Mouse (Mus musculus) heart, embryonic 12.5 days (tissue): ENCODE results near the gene Zfp592. TPM values are rescaled to one million over a fixed set of nuclear protein-coding genes. Genes with fewer than 3 reads are reported as not detected.

Experiments
- ATAC-seq: fragments of 200-750 bp; cut with Nextera tagmentation; 2 replicates; pipeline ENCODE4 v1.8.0; 2017; ENCODE audit warnings: moderate TSS enrichment, moderate library complexity; ENCODE audit not compliant: insufficient number of reproducible peaks, low FRiP score
- H3K27ac ChIP-seq: fragments of 300-500 bp; sonication (generic); 2 replicates; pipeline ENCODE4 v1.5.1; 2016; ENCODE audit warnings: mild to moderate bottlenecking, moderate library complexity; ENCODE audit not compliant: poor library complexity, severe bottlenecking
- H3K27me3 ChIP-seq: fragments of 300-500 bp; sonication (generic); replicated peaks from 2 replicates; pipeline ENCODE4 v1.6.1; 2016; ENCODE audit warnings: mild to moderate bottlenecking, moderate library complexity
- H3K36me3 ChIP-seq: fragments of 300-500 bp; sonication (generic); 2 replicates; pipeline ENCODE4 v1.6.1; 2016; ENCODE audit warnings: mild to moderate bottlenecking, moderate library complexity
- H3K4me1 ChIP-seq: fragments of 300-500 bp; sonication (generic); replicated peaks from 2 replicates; pipeline ENCODE4 v1.6.1; 2016; ENCODE audit warnings: mild to moderate bottlenecking
- H3K4me2 ChIP-seq: fragments of 300-500 bp; sonication (generic); 2 replicates; pipeline ENCODE4 v1.6.1; 2016; ENCODE audit warnings: mild to moderate bottlenecking, moderate library complexity
- H3K4me3 ChIP-seq: fragments of 300-500 bp; sonication (generic); 2 replicates; pipeline ENCODE4 v1.5.1; 2016; ENCODE audit warnings: mild to moderate bottlenecking
- H3K9ac ChIP-seq: fragments of 300-500 bp; sonication (generic); 2 replicates; pipeline ENCODE4 v1.6.1; 2016; ENCODE audit warnings: mild to moderate bottlenecking, moderate library complexity
- H3K9me3 ChIP-seq: fragments of 300-500 bp; sonication (generic); replicated peaks from 2 replicates; pipeline ENCODE4 v1.6.1; 2016; ENCODE audit warnings: mild to moderate bottlenecking, moderate library complexity
- WGBS: fragments of 180-500 bp; shearing (Covaris S2); methylation state at CpG from one replicate; pipeline ENCODE4 v1.1.7; 2016; 5-methylcytosine and 5-hydroxymethylcytosine counted together
- polyA plus RNA-seq: library from polyadenylated mRNA; unstranded; fragments of >200 nt; fragmentation: Nextera tagmentation; extraction: Ambion mirVana; gene quantifications from 2 replicates; pipeline ENCODE4 v1.2.1, GENCODE M21; 2016

The Zfp592 gene
- polyA plus RNA-seq, 1 experiment from 2014 or later: 15.2 TPM

DNA sequence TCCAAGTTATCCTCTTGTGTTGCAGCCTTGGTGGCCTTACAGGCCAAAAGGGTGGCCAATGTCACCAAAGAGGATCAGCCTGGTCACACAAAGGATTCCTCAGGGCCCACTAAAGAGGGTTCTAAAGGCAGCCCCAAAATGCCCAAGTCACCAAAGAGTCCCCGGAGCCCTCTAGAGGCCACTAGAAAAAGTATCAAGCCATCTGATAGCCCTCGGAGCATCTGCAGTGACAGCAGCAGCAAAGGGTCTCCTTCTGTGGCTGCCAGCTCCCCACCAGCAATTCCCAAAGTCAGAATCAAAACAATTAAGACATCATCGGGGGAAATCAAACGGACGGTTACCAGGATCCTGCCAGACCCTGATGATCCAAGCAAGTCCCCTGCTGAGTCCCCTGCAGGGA lies 30.6 kb downstream of the Zfp592 start:
- Histone ChIP-seq H3K9me3 (no peaks in the 10 kb centered on the region), H3K27me3 (no peaks in the 10 kb centered on the region), H3K4me3 (no peak overlapping the region), H3K27ac (no peak overlapping the region), H3K9ac (no peak overlapping the region), H3K36me3 (peaks cover 70% of the 10 kb centered on the region), H3K4me2 (no peak overlapping the region), H3K4me1 (no peaks in the 10 kb centered on the region)
- no peak for ATAC-seq
- WGBS: 64% methylated on average over 5 of the region's 5 CpGs

DNA sequence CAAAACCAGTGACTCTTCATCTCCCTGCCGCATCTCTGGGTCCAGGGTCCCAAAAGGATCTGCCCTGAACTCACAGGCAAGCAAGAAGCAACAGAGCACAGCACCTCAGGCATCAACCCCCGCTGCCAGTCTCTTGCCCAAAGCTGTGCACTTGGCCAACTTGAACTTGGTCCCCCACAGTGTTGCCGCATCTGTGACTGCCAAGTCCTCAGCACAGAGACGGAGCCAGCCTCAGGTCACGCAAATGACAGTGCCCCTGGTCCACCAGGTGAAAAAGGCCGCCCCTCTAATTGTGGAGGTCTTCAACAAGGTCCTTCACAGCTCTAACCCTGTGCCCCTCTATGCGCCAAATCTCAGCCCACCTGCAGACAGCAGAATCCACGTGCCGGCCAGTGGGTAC lies 31.2 kb downstream of the Zfp592 start:
- Histone ChIP-seq H3K4me3 (no peak overlapping the region), H3K9me3 (no peaks in the 10 kb centered on the region), H3K9ac (no peak overlapping the region), H3K4me1 (no peaks in the 10 kb centered on the region), H3K27me3 (no peaks in the 10 kb centered on the region), H3K4me2 (no peak overlapping the region), H3K36me3 (peaks cover 75% of the 10 kb centered on the region), H3K27ac (no peak overlapping the region)
- ATAC-seq: no peak
- 93% methylated on average over 9 of the region's 9 CpGs for WGBS

DNA sequence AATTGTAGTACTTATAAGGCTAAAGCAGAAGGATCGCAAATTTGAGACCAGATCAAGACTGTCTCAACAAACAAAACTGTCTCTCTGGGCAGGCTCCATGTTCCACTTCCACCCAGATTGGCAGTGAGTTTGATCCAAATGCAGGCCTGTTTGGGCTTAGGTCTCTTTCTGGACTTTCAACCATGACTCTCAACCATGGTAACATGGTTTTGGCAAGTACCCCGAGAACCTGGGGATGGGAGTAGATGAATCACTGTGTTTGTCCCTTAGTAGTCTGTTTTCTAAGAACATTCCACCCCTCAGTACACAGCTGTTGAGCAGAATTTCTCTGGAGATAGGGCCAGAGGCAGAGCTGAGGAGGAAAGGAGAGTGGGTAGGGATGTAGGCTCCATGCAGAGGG lies 32.3 kb downstream of the Zfp592 start:
- H3K4me2 ChIP-seq: no peak overlapping the region
- H3K27me3 ChIP-seq: no peaks in the 10 kb centered on the region
- no peak overlapping the region for H3K4me3 ChIP-seq
- H3K36me3 ChIP-seq: peaks cover 82% of the 10 kb centered on the region
- WGBS: 95% methylated on average over 2 of the region's 2 CpGs
- H3K9ac ChIP-seq: no peak overlapping the region
- ATAC-seq: no peak
- H3K4me1 ChIP-seq: no peaks in the 10 kb centered on the region
- H3K27ac ChIP-seq: no peak overlapping the region
- H3K9me3 ChIP-seq: no peaks in the 10 kb centered on the region

DNA sequence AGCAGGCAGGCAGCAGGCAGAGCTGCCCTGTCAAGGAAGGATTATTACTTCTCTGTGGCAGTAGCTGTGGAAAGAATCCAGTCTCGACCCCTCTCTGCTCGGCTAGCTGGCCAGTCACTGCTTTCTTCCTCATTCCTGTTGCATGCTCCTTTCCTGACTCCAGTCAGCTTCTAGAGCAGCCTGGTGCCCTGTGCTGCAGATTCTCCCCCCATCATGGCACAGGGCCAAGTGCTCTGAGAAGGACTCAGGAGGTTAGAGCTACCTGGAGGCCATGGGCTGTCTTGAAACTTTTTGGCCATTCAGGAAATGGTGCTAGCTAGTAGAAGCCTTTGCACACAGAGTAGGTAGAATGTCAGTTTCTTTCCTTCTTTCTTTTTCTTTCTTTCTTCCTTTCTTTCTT lies 46.2 kb downstream of the Zfp592 start:
- Histone ChIP-seq H3K9me3 (no peaks in the 10 kb centered on the region), H3K4me3 (no peak overlapping the region), H3K4me2 (no peak overlapping the region), H3K27me3 (no peaks in the 10 kb centered on the region), H3K9ac (0 out of 2 replicates have a peak overlapping the region, but pooled peaks have one; percentile 11), H3K4me1 (no peaks in the 10 kb centered on the region), H3K36me3 (peaks cover 87% of the 10 kb centered on the region), H3K27ac (0 out of 2 replicates have a peak overlapping the region, but pooled peaks have one; percentile 15)
- ATAC-seq: no peak
- WGBS: 44% methylated on average over 2 of the region's 2 CpGs

DNA sequence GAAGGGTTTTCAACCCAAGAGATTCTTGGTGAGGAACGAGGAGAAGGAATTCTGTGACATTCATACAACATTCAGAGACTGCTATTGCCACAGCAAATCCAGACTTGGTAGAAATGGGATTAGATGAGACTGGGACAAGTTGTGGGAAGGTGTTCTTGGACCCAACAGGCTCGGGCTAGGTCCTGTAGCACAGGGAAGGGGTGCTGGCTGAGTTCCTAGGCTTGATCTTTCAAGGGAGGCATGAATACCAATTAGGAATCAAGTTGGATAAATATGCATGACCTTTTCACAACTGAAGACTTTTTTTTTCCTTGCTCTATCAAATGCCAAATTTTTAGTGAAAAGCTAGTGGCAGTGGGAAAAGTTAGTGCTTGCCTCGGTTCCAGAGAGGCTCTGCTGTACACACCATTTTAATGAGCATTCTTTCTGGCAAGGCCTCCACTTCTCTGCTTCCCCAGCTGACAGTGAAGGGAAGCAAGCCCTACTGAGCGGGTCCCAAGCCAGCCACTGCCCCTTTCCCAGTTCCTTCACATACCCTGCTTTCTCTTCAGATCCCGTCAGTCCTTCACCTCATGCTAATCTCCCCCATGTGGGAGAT lies 49.6 kb downstream of the Zfp592 start:
- Histone ChIP-seq H3K4me2 (no peak overlapping the region), H3K4me1 (no peaks in the 10 kb centered on the region), H3K27me3 (no peaks in the 10 kb centered on the region), H3K4me3 (no peak overlapping the region), H3K9ac (no peak overlapping the region), H3K27ac (no peak overlapping the region), H3K36me3 (peaks cover 64% of the 10 kb centered on the region), H3K9me3 (no peaks in the 10 kb centered on the region)
- 85% methylated on average over 5 of the region's 5 CpGs for WGBS
- ATAC-seq: no peak

DNA sequence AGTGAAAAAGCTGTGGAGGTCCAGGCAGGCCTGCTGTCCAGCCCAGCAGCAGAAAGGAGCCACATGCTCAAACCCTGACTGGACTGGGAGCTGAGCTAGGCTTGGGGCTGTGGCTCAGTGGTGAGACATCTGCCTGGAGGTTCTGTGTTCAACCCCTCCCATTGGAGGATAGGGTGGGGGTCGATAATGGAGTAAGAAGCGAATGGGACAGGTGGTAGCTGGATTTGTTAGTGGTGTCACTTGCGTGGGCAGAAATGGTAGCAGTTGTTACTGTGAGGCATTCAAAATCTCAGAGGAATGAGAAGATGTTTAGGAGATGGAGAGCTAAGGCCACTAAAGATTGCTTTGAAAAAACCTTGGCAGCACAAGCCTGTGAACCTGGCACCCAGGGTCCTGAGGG lies 54.4 kb downstream of the Zfp592 start:
- H3K9me3 ChIP-seq: no peaks in the 10 kb centered on the region

DNA sequence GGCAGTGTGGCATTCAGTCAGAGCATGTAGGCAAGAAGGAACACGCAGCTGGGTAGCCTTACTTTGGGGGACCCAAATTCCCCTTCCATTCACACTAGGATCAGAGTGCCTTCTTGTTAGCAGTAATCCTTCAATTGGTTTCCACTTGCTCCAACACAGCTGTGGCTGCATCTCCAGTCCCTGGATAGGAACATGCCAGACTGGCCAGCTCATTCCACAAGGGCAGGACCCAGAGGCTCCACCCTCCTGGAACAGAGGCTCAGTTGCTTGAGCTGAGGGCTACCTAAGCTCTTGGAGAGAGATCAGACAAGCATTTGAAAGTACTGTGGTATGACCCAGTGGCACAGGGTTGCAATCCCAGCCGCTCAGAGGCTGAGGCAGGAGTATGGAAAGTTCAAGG lies 55.0 kb downstream of the Zfp592 start:
- Histone ChIP-seq H3K9me3 (no peaks in the 10 kb centered on the region), H3K4me1 (no peaks in the 10 kb centered on the region), H3K27ac (no peak overlapping the region), H3K4me2 (no peak overlapping the region), H3K9ac (no peak overlapping the region), H3K36me3 (peaks cover 10% of the 10 kb centered on the region), H3K4me3 (no peak overlapping the region), H3K27me3 (no peaks in the 10 kb centered on the region)
- ATAC-seq: no peak
- 89% methylated on average over 2 of the region's 2 CpGs for WGBS

More for the DNA sequence above, 54.4 kb downstream of the Zfp592 start:
- no peak overlapping the region for H3K9ac ChIP-seq
- ATAC-seq: no peak
- H3K36me3 ChIP-seq: peaks cover 17% of the 10 kb centered on the region
- WGBS: 85% methylated on average over 3 of the region's 3 CpGs
- H3K27ac ChIP-seq: no peak overlapping the region
- no peak overlapping the region for H3K4me3 ChIP-seq
- no peak overlapping the region for H3K4me2 ChIP-seq
- H3K4me1 ChIP-seq: no peaks in the 10 kb centered on the region
- no peaks in the 10 kb centered on the region for H3K27me3 ChIP-seq

DNA sequence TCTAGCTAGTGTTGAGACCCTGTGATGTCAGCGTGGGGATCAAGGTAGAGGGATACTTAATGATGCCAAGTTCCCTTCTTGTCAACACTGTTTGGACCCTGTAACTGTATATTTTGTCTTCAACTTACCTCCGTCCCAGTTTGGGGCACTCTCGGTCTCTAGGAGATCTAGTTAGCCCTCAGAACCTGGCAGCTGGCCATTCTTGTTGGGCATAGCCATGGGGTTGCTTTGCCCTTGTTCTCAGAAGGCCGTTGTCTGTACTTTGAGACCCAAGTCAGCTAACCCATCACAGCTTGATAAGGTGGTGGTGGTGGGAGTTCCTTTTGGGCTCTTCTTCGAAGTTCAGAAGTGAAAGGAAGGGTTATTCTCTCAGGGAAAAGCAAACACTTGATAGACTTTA lies 56.5 kb downstream of the Zfp592 start:
- no peak overlapping the region for H3K4me2 ChIP-seq
- WGBS: 78% methylated on average over 5 of the region's 5 CpGs
- no peaks in the 10 kb centered on the region for H3K4me1 ChIP-seq
- no peaks in the 10 kb centered on the region for H3K36me3 ChIP-seq
- H3K9ac ChIP-seq: no peak overlapping the region
- H3K4me3 ChIP-seq: no peak overlapping the region
- H3K27ac ChIP-seq: no peak overlapping the region
- no peaks in the 10 kb centered on the region for H3K27me3 ChIP-seq
- no peaks in the 10 kb centered on the region for H3K9me3 ChIP-seq
- ATAC-seq: no peak

DNA sequence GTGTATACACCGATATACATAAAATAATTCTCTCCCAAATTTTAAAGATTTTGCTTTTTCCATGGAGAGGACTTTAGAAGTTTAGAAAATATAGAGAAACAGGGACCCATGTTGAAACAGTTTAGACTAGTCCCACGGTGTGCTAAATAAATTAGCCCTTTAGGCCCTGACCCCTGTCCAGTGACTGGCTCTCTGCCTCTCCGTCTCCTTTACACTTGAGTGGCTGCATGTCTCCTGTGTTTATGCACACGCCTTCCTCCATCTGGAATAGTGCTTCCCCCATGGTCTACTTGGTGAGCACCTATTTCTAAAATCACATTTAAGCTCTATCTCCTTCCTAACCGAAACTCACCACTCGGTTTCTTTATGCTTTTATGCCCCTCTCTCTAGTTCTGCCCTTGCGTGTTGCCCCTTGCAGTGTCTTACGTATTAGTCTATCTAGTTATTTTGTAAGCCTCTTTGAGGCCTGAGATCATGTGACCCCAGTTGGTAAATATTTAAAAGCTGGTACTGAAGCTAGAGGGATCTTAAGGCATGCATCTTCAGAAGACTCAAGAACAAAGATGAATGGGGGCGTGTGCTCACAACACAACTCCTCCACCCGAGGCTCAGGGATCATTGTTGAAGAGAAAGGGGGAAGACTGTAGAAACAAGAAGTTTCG lies 62.4 kb downstream of the Zfp592 start:
- Histone ChIP-seq H3K36me3 (peaks cover 4% of the 10 kb centered on the region), H3K9me3 (no peaks in the 10 kb centered on the region; the same call in 1 of the 2 replicates), H3K27ac (no peak overlapping the region), H3K4me1 (peaks cover 42% of the 10 kb centered on the region), H3K27me3 (no peaks in the 10 kb centered on the region), H3K9ac (no peak overlapping the region), H3K4me3 (no peak overlapping the region), H3K4me2 (no peak overlapping the region)
- WGBS: 82% methylated on average over 11 of the region's 11 CpGs
- no peak for ATAC-seq

DNA sequence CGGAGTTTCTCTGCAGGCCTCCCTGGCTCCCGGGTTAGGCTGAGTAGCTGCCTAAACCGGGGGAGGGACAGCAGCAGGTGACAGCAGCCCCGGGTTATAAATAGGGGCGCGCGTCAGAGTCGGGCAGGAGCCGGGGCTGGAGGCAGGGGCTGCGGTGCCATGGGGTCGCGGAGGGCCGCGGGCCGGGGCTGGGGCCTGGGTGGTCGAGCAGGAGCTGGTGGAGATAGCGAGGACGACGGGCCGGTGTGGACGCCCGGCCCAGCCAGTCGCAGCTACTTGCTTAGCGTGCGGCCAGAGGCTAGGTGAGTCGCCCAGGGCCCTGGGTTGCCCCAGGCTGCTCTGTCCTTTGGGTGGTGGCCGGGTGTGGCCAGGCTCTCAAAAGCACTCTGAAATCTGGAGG lies 64.0 kb downstream of the Zfp592 start, which contains the start of gene Alpk3:
Gene Alpk3 (plus strand): TSS at position 130 of the 400 bp plus-strand sequence.
- peak within 1 kb of the TSS; percentile 83 for H3K9ac ChIP-seq
- peaks cover 9% of the 10 kb centered on the region for H3K36me3 ChIP-seq
- ATAC-seq: peak; percentile 73
- no peaks in the 10 kb centered on the region for H3K27me3 ChIP-seq
- H3K4me3 ChIP-seq: peak within 1 kb of the TSS; percentile 57
- H3K9me3 ChIP-seq: no peaks in the 10 kb centered on the region; the same call in 1 of the 2 replicates
- peak within 1 kb of the TSS; percentile 98 for H3K27ac ChIP-seq
- WGBS: 4% methylated on average over 27 of the region's 27 CpGs
- peaks cover 51% of the 10 kb centered on the region for H3K4me1 ChIP-seq
- peak within 1 kb of the TSS; percentile 73 for H3K4me2 ChIP-seq

DNA sequence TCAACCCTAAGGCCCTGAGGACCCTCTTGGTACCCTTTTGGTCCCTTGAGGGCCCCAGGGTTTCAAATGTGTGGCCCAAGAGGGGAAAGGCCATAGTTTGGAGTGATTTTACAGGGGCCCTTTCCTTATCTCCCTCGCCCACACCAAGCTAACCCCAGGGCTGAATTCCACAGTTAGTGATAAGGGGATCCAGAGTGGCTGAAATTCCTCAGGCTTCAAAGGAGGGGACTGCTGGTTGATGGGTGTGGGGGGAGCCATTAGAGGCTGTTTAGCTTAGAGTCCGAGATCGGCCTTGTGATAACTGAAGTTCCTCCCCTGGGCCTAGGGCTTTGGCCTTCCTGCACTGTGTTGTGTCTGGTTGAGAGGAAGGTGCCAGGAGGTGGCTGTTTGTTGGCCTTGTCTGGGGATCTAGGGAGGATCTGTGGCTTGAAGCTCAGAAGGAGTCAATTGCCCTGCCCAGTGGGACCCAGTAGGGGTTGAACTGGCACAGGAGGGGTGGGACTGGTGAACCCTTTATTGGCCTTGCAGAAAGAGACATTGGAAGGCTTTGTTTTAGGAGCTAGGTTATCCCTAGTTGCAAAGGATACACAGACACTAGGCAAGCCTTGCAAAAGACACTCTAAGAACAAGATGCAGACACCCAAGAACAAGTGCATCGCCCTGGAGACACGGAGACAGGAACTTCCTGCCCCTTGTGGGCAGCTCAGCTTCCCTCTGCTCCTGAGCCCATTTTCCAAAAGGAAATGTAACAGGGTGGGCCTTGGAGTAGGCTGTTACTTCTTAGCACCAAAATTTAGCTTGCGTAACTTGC lies 64.6 kb downstream of the Zfp592 start:
- peak overlapping the region; percentile 83 for H3K9ac ChIP-seq
- H3K9me3 ChIP-seq: no peaks in the 10 kb centered on the region; the same call in 1 of the 2 replicates
- peaks cover 9% of the 10 kb centered on the region for H3K36me3 ChIP-seq
- peak overlapping the region; percentile 57 for H3K4me3 ChIP-seq
- H3K27ac ChIP-seq: peak overlapping the region; percentile 98
- 13% methylated on average over 6 of the region's 6 CpGs for WGBS
- peak overlapping the region; percentile 73 for H3K4me2 ChIP-seq
- H3K27me3 ChIP-seq: no peaks in the 10 kb centered on the region
- ATAC-seq: peak; percentile 80
- peaks cover 57% of the 10 kb centered on the region for H3K4me1 ChIP-seq
